Mouse (Mus musculus): ENCODE measurements around the gene Tdrd5. TPM values are rescaled to one million over a fixed set of nuclear protein-coding genes. Genes with fewer than 3 reads are reported as not detected.

Gene Tdrd5
- polyA plus RNA-seq, 1 experiment from 2014 or later: 3.8 TPM

DNA sequence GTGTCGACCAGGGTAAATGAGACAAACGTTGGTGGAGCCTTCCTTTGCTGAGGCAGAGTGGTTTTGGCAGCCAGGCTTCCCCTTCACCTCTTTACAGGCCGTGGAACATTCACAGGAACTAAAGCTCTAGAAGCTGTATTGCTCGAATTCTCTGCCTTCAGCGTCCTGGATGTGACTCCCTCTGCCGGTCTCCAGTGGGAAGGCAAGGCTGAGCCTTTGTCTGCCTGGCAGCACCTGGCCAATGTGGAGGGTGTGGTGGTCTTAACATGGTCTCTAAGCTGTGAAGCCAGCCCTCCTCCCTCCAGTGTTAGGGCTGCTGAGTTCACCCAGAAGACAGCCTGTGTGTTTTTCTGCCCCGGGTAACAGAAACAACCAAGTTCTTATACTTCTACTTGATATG lies 74.0 kb downstream of the Tdrd5 start:
- H3K27me3 ChIP-seq (ENCODE audit: insufficient read depth, low read length): no peaks in the 10 kb centered on the region
- H3K4me2 ChIP-seq (replicated peaks; ENCODE audit: low read depth, low read length): no peak overlapping the region
- no peaks in the 10 kb centered on the region for H3K36me3 ChIP-seq (ENCODE audit: insufficient read depth, low read length)
- 28% methylated on average over 7 of the region's 7 CpGs for WGBS
- no peak overlapping the region for H3K9ac ChIP-seq (replicated peaks; ENCODE audit: low read length)
- H3K9me3 ChIP-seq (ENCODE audit: low read length): no peaks in the 10 kb centered on the region
- H3K4me1 ChIP-seq (ENCODE audit: insufficient read depth, low read length): peaks cover 8% of the 10 kb centered on the region
- no peak for ATAC-seq (ENCODE audit: low FRiP score, low TSS enrichment)
- H3K27ac ChIP-seq (ENCODE audit: low read length): no peak overlapping the region
- H3K4me3 ChIP-seq (ENCODE audit: low read length): no peak overlapping the region

DNA sequence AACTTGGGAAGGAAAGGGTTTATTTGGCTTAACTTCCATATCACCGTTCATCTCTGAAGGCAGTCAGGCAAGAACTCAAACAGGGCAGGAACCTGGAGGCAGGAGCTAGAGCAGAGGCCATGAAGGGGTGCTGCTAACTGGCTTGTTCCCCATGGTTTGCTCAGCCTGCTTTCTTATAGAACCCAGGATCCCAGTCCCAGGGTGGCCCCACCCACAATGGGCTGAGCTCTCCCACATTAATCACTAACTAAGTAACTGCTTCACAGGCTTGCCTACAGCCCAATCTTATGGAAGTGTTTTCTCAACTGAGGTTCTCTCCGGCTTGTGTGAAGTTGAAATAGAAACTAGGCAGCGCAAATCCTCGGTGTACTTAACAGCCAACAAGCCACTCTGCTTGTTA lies 74.7 kb downstream of the Tdrd5 start:
- Histone ChIP-seq H3K4me2 (replicated peaks; ENCODE audit: low read depth, low read length) (no peak overlapping the region), H3K36me3 (ENCODE audit: insufficient read depth, low read length) (no peaks in the 10 kb centered on the region), H3K27me3 (ENCODE audit: insufficient read depth, low read length) (no peaks in the 10 kb centered on the region), H3K27ac (ENCODE audit: low read length) (no peak overlapping the region), H3K4me1 (ENCODE audit: insufficient read depth, low read length) (peaks cover 8% of the 10 kb centered on the region), H3K9ac (replicated peaks; ENCODE audit: low read length) (no peak overlapping the region), H3K4me3 (ENCODE audit: low read length) (no peak overlapping the region), H3K9me3 (ENCODE audit: low read length) (no peaks in the 10 kb centered on the region)
- ATAC-seq (ENCODE audit: low FRiP score, low TSS enrichment): peak; percentile 52; the same call in 1 of the 2 replicates
- 72% methylated on average over 4 of the region's 4 CpGs for WGBS

GRCm38 (mm10) chr1:156226903-156227302 lies 76.6 kb downstream of the Tdrd5 start:
- Histone ChIP-seq H3K9me3 (ENCODE audit: low read length) (no peaks in the 10 kb centered on the region), H3K9ac (replicated peaks; ENCODE audit: low read length) (no peak overlapping the region), H3K4me3 (ENCODE audit: low read length) (no peak overlapping the region), H3K4me2 (replicated peaks; ENCODE audit: low read depth, low read length) (no peak overlapping the region), H3K36me3 (ENCODE audit: insufficient read depth, low read length) (no peaks in the 10 kb centered on the region), H3K4me1 (ENCODE audit: insufficient read depth, low read length) (peaks cover 16% of the 10 kb centered on the region), H3K27me3 (ENCODE audit: insufficient read depth, low read length) (no peaks in the 10 kb centered on the region), H3K27ac (ENCODE audit: low read length) (no peak overlapping the region)
- 53% methylated on average over 5 of the region's 5 CpGs for WGBS
- no peak for ATAC-seq (ENCODE audit: low FRiP score, low TSS enrichment)

DNA sequence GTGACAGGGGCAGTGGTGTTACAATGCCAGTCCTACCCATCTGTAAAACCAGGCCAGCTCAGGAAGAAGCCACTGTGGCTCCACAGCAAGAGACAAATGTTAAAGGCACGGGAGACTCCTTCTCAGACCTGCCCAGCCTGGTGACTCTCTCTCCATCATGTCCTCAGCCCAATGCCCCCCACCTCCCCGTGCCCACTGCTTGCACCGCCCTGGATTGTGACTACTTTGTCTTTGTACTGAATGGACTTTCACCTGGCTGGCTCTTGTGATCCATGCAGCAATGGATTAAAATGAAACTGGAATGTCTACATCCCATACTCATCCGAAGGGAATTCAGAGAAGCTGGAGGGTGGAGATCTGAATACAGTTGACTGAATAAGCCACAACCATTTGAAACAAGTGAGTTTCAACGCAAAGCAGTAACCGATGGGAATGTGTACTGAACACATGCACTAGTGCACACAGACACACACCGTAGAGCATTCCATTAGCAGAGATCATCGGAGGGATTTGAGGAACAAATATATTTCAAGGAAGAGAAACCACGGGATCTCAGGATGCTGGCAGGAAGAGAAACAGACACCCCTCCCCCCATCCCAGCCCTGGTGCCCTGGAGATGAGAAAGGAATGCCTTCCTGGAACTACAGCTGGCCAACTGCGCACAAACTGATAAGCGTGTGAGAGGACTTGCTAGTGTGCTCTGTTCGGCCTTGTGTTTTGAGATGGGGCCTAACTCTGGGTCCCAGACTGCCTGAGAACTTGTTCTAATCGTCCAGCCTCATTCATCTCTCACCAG lies 81.1 kb downstream of the Tdrd5 start:
- H3K9me3 ChIP-seq (ENCODE audit: low read length): no peaks in the 10 kb centered on the region
- no peak for ATAC-seq (ENCODE audit: low FRiP score, low TSS enrichment)
- H3K9ac ChIP-seq (replicated peaks; ENCODE audit: low read length): no peak overlapping the region
- no peak overlapping the region for H3K27ac ChIP-seq (ENCODE audit: low read length)
- no peaks in the 10 kb centered on the region for H3K36me3 ChIP-seq (ENCODE audit: insufficient read depth, low read length)
- no peak overlapping the region for H3K4me2 ChIP-seq (replicated peaks; ENCODE audit: low read depth, low read length)
- no peaks in the 10 kb centered on the region; the same call in 1 of the 2 replicates for H3K27me3 ChIP-seq (ENCODE audit: insufficient read depth, low read length)
- peaks cover 14% of the 10 kb centered on the region for H3K4me1 ChIP-seq (ENCODE audit: insufficient read depth, low read length)
- no peak overlapping the region for H3K4me3 ChIP-seq (ENCODE audit: low read length)
- 60% methylated on average over 13 of the region's 13 CpGs for WGBS

DNA sequence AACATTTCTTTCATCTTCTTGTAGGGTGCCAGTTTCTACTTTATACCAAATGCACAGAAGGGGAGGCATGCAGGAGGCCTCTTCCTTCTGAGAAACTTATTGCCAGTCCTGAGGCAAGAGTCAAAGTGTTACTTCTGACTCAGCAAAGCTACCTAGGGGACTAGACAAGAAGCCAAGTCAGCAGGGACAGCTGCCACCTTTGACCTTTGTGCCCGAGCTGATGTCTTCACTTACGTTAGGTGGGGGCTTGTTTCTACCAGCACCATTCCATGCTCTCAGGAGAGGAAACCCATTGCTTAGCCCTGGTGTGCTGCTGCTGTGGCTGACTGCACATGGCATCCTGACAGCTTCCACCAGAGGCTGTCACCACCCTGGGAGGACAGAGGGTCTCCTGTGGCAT lies 82.1 kb downstream of the Tdrd5 start:
- WGBS: 48% methylated on average over 2 of the region's 2 CpGs
- H3K36me3 ChIP-seq (ENCODE audit: insufficient read depth, low read length): no peaks in the 10 kb centered on the region
- no peak overlapping the region for H3K27ac ChIP-seq (ENCODE audit: low read length)
- 0 out of 2 replicates have a peak, but pooled peaks have one; percentile 24 for ATAC-seq (ENCODE audit: low FRiP score, low TSS enrichment)
- no peak overlapping the region for H3K9ac ChIP-seq (replicated peaks; ENCODE audit: low read length)
- no peak overlapping the region for H3K4me2 ChIP-seq (replicated peaks; ENCODE audit: low read depth, low read length)
- H3K4me1 ChIP-seq (ENCODE audit: insufficient read depth, low read length): peaks cover 16% of the 10 kb centered on the region
- no peaks in the 10 kb centered on the region; the same call in 1 of the 2 replicates for H3K27me3 ChIP-seq (ENCODE audit: insufficient read depth, low read length)
- no peaks in the 10 kb centered on the region for H3K9me3 ChIP-seq (ENCODE audit: low read length)
- H3K4me3 ChIP-seq (ENCODE audit: low read length): no peak overlapping the region

- Histone ChIP-seq H3K36me3 (ENCODE audit: insufficient read depth, low read length) (no peaks in the 10 kb centered on the region), H3K27me3 (ENCODE audit: insufficient read depth, low read length) (no peaks in the 10 kb centered on the region; the same call in 1 of the 2 replicates), H3K9ac (replicated peaks; ENCODE audit: low read length) (no peak overlapping the region), H3K27ac (ENCODE audit: low read length) (no peak overlapping the region), H3K4me2 (replicated peaks; ENCODE audit: low read depth, low read length) (no peak overlapping the region), H3K4me1 (ENCODE audit: insufficient read depth, low read length) (peaks cover 16% of the 10 kb centered on the region), H3K4me3 (ENCODE audit: low read length) (no peak overlapping the region), H3K9me3 (ENCODE audit: low read length) (no peaks in the 10 kb centered on the region)
- ATAC-seq (ENCODE audit: low FRiP score, low TSS enrichment): no peak
- WGBS: 78% methylated on average over 2 of the region's 2 CpGs
Measured at GRCm38 (mm10) chr1:156218573-156218972, 84.9 kb downstream of the Tdrd5 start.

DNA sequence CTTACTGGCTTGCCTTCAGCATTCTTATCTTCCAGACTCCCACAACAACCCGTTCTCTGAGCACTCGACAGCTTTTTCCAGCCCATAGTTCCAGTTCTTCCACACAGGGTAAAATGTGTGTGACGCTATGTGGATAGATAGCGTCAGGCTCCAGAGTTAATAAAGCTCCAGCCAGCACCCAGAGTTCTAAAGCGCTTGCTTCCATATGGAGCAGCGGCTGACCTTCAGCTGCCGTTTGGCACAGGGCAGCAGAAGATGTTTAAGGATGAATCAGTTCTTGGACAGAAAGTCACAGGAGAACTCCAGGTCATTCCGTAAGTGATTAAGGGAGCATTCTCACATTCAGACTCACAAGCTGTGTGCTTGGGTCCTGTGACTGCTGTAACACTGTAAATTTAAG lies 85.5 kb downstream of the Tdrd5 start:
- 66% methylated on average over 8 of the region's 8 CpGs for WGBS
- Histone ChIP-seq H3K4me3 (ENCODE audit: low read length) (no peak overlapping the region), H3K9me3 (ENCODE audit: low read length) (no peaks in the 10 kb centered on the region)

GRCm38 (mm10) chr1:156217393-156217792 lies 86.1 kb downstream of the Tdrd5 start:
- Histone ChIP-seq H3K9ac (replicated peaks; ENCODE audit: low read length) (no peak overlapping the region), H3K4me2 (replicated peaks; ENCODE audit: low read depth, low read length) (no peak overlapping the region), H3K27me3 (ENCODE audit: insufficient read depth, low read length) (no peaks in the 10 kb centered on the region; the same call in 1 of the 2 replicates), H3K27ac (ENCODE audit: low read length) (no peak overlapping the region), H3K4me3 (ENCODE audit: low read length) (no peak overlapping the region), H3K36me3 (ENCODE audit: insufficient read depth, low read length) (no peaks in the 10 kb centered on the region), H3K9me3 (ENCODE audit: low read length) (no peaks in the 10 kb centered on the region), H3K4me1 (ENCODE audit: insufficient read depth, low read length) (peaks cover 9% of the 10 kb centered on the region)
- no peak for ATAC-seq (ENCODE audit: low FRiP score, low TSS enrichment)
- 25% methylated on average over 3 of the region's 3 CpGs for WGBS

More for the DNA sequence above, 85.5 kb downstream of the Tdrd5 start:
- Histone ChIP-seq H3K27me3 (ENCODE audit: insufficient read depth, low read length) (no peaks in the 10 kb centered on the region; the same call in 1 of the 2 replicates), H3K4me1 (ENCODE audit: insufficient read depth, low read length) (peaks cover 14% of the 10 kb centered on the region), H3K36me3 (ENCODE audit: insufficient read depth, low read length) (no peaks in the 10 kb centered on the region), H3K9ac (replicated peaks; ENCODE audit: low read length) (no peak overlapping the region), H3K4me2 (replicated peaks; ENCODE audit: low read depth, low read length) (no peak overlapping the region), H3K27ac (ENCODE audit: low read length) (no peak overlapping the region)
- ATAC-seq (ENCODE audit: low FRiP score, low TSS enrichment): no peak

- H3K36me3 ChIP-seq (ENCODE audit: insufficient read depth, low read length): no peaks in the 10 kb centered on the region
- H3K9ac ChIP-seq (replicated peaks; ENCODE audit: low read length): no peak overlapping the region
- no peaks in the 10 kb centered on the region for H3K9me3 ChIP-seq (ENCODE audit: low read length)
- peaks cover 3% of the 10 kb centered on the region; the same call in 1 of the 2 replicates for H3K27me3 ChIP-seq (ENCODE audit: insufficient read depth, low read length)
- no peak overlapping the region for H3K27ac ChIP-seq (ENCODE audit: low read length)
- H3K4me2 ChIP-seq (replicated peaks; ENCODE audit: low read depth, low read length): no peak overlapping the region
- 55% methylated on average over 4 of the region's 4 CpGs for WGBS
- peaks cover 8% of the 10 kb centered on the region; the same call in 1 of the 2 replicates for H3K4me1 ChIP-seq (ENCODE audit: insufficient read depth, low read length)
- ATAC-seq (ENCODE audit: low FRiP score, low TSS enrichment): peak; percentile 53; the same call in 1 of the 2 replicates
- no peak overlapping the region for H3K4me3 ChIP-seq (ENCODE audit: low read length)
Measured at GRCm38 (mm10) chr1:156216249-156216648, 87.2 kb downstream of the Tdrd5 start.

- Histone ChIP-seq H3K27me3 (ENCODE audit: insufficient read depth, low read length) (peaks cover 3% of the 10 kb centered on the region; the same call in 1 of the 2 replicates), H3K4me2 (replicated peaks; ENCODE audit: low read depth, low read length) (no peak overlapping the region), H3K4me3 (ENCODE audit: low read length) (no peak overlapping the region), H3K27ac (ENCODE audit: low read length) (no peak overlapping the region), H3K36me3 (ENCODE audit: insufficient read depth, low read length) (no peaks in the 10 kb centered on the region), H3K9me3 (ENCODE audit: low read length) (no peaks in the 10 kb centered on the region), H3K9ac (replicated peaks; ENCODE audit: low read length) (no peak overlapping the region), H3K4me1 (ENCODE audit: insufficient read depth, low read length) (peaks cover 8% of the 10 kb centered on the region; the same call in 1 of the 2 replicates)
- ATAC-seq (ENCODE audit: low FRiP score, low TSS enrichment): no peak
- WGBS: 47% methylated on average over 8 of the region's 8 CpGs
Measured at GRCm38 (mm10) chr1:156214651-156215050, 88.8 kb downstream of the Tdrd5 start.

Measured in kidney, embryonic 16.5 days (tissue).